Mouse (Mus musculus) kidney, adult 2 months (tissue): ENCODE data around the gene 1110004F10Rik.

Source experiments
- CTCF ChIP-seq: fragments of 200-500 bp; conservative IDR thresholded peaks from 2 replicates; pipeline ENCODE4 v1.5.1; 2011; ENCODE audit warnings: low read depth, mild to moderate bottlenecking, control low read depth, low read length, moderate library complexity, mixed read lengths; ENCODE audit not compliant: insufficient read depth, insufficient read length
- POLR2A ChIP-seq: fragments of 200-500 bp; IDR thresholded peaks from one replicate; pipeline ENCODE4 v1.6.1; 2011; ENCODE audit warnings: low read depth, low read length, control low read depth

DNA sequence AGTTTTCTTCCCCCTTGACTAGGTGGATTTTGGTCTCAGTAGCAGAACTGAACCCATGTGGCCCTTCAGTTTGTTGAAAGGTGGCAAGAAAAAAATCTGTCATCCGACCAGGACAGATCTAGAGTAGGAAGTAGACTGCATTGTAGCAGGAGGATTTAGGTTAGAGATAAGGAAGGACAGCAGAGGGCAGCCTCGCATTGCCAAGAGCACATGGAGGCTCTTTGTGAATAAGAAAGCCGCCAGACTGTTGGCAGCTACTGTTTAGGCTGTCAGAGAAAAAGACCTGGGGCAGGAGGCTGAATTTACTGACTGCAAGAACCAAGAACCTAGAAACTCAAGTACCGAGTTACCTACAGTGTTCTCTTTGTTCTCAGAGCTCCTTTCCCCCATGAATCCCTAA lies 92.2 kb downstream of the 1110004F10Rik start:
- TF ChIP-seq POLR2A (no peak), CTCF (no peak)
